Mouse (Mus musculus) midbrain, embryonic 14.5 days (tissue): ENCODE results near the gene Tpcn1. TPM values are rescaled to one million over a fixed set of nuclear protein-coding genes. Genes with fewer than 3 reads are reported as not detected.

ENCODE experiments used
- ATAC-seq: fragments of 200-750 bp; cut with Nextera tagmentation; 2 replicates; pipeline ENCODE4 v1.8.0; 2017; ENCODE audit warnings: moderate number of reproducible peaks, moderate library complexity; ENCODE audit not compliant: low FRiP score, low TSS enrichment
- DNase-seq: peaks from one replicate; pipeline ENCODE4 v3.0.0-alpha.2; 2015
- H3K27ac ChIP-seq: fragments of 300-500 bp; sonication (generic); replicated peaks from 2 replicates; pipeline ENCODE4 v1.5.1; 2014; ENCODE audit warnings: mild to moderate bottlenecking, low read depth, low read length, moderate library complexity
- H3K27me3 ChIP-seq: fragments of 300-500 bp; sonication (generic); 2 replicates; pipeline ENCODE4 v1.6.1; 2014; ENCODE audit warnings: low read length, control low read depth, mixed read lengths; ENCODE audit not compliant: control insufficient read depth, insufficient read depth
- H3K36me3 ChIP-seq: fragments of 300-500 bp; sonication (generic); 2 replicates; pipeline ENCODE4 v1.6.1; 2014; ENCODE audit warnings: low read length, control low read depth; ENCODE audit not compliant: control insufficient read depth, insufficient read depth
- H3K4me1 ChIP-seq: fragments of 300-500 bp; sonication (generic); 2 replicates; pipeline ENCODE4 v1.6.1; 2014; ENCODE audit warnings: mild to moderate bottlenecking, antibody characterized with exemption, low read length, control low read depth; ENCODE audit not compliant: control insufficient read depth, insufficient read depth
- H3K4me2 ChIP-seq: fragments of 300-500 bp; sonication (generic); 2 replicates; pipeline ENCODE4 v1.6.1; 2014; ENCODE audit warnings: mild to moderate bottlenecking, low read length, moderate library complexity
- H3K4me3 ChIP-seq: fragments of 300-500 bp; sonication (generic); replicated peaks from 2 replicates; pipeline ENCODE4 v1.5.1; 2014; ENCODE audit warnings: low read depth, low read length
- H3K9ac ChIP-seq: fragments of 300-500 bp; sonication (generic); replicated peaks from 2 replicates; pipeline ENCODE4 v1.6.1; 2014; ENCODE audit warnings: mild to moderate bottlenecking, low read length, moderate library complexity
- H3K9me3 ChIP-seq: fragments of 300-500 bp; sonication (generic); 2 replicates; pipeline ENCODE4 v1.6.1; 2016; ENCODE audit warnings: low read length, control low read depth, mixed read lengths; ENCODE audit not compliant: control insufficient read depth
- WGBS: fragments of 180-500 bp; shearing (Covaris S2); extraction: QIAGEN DNeasy Blood & Tissue Kit; methylation state at CpG from one replicate; pipeline ENCODE4 v1.1.7; 2014; 5-methylcytosine and 5-hydroxymethylcytosine counted together
- polyA plus RNA-seq: library from polyadenylated mRNA; unstranded; fragments of >200 nt; fragmentation: Nextera tagmentation; extraction: Ambion mirVana; gene quantifications from 2 replicates; pipeline ENCODE4 v1.2.1, GENCODE M21; 2014

Tpcn1 gene
- polyA plus RNA-seq, 1 experiment from 2014 or later = 12.2 TPM

DNA sequence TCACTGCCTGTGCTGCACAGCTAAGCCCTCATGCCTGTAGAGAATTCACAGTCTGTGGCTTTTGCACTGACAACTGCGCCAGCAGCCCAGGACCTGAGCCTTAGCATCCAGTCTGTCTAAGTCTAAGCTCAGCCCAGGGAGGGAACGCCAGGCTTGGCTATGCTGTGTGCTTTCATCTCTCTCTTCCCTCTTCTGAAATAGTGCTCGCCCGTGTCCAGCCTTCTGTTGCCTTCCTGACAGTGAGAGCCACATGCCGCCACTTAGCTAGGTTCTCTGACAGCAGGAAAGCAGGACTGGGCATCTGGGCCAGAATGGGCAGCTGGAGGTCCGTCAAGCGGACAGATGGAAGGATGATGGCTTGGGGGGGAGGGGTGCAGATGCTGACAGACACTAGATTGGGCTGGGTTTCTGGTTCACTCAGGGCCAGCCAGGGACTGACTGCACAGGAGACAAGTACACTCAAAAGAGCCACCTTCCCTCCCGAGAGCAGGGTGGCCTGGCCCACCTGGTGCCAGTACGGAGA, 94.5 kb downstream of the Tpcn1 start:
- no peak overlapping the region for H3K4me2 ChIP-seq
- no peak for ATAC-seq
- no peak overlapping the region for H3K9ac ChIP-seq

DNA sequence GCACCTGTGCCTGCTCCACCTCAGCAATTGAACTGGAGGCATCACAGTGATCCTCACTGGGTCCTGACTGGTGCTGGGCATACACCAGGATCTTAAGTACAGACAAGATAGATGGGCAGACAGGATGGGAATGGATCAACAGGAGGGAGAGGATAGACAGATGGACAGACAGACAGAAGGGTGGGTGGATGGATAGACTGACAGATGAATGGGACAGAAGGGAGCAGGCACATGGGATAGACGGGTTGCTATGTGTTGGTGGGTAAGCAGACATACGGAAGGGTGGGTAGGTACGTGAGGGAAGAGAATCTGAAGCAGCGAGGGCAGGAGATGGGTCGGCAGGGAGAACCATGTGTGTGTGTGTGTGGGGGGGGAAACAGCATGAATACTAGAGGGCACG, 95.0 kb downstream of the Tpcn1 start:
- Histone ChIP-seq H3K4me3 (no peak overlapping the region), H3K4me2 (no peak overlapping the region), H3K27ac (no peak overlapping the region), H3K9ac (no peak overlapping the region), H3K36me3 (peaks cover 21% of the 10 kb centered on the region; the same call in 1 of the 2 replicates), H3K9me3 (no peaks in the 10 kb centered on the region), H3K4me1 (no peaks in the 10 kb centered on the region), H3K27me3 (no peaks in the 10 kb centered on the region)
- DNase-seq (no peak), ATAC-seq (no peak)
- WGBS = 95% methylated on average over 6 of the region's 6 CpGs

More for the DNA sequence above, 94.5 kb downstream of the Tpcn1 start:
- Histone ChIP-seq H3K4me1 (no peaks in the 10 kb centered on the region), H3K27ac (no peak overlapping the region), H3K9me3 (no peaks in the 10 kb centered on the region), H3K27me3 (no peaks in the 10 kb centered on the region), H3K36me3 (peaks cover 25% of the 10 kb centered on the region), H3K4me3 (no peak overlapping the region)
- 79% methylated on average over 9 of the region's 9 CpGs for WGBS
- DNase-seq = no peak

DNA sequence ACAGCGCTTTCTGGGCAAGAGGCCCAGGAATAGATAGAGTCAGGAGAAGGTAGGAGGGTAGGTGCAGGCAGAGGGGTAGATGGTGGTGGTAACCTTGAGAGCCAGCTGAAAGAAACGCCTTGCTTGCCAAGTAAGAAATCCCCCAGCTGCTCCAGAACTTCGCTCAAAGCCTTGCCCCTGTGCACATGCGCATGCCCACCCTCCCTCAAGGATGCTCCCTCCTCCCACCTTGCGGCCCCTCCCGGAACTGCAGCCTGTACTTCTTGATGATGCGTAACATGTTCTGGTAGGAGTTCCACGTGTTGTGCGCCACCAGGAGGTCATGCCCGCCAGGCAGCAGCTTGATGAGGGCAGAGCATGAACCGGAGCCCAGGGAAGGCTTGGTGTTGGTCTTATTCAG, 96.0 kb downstream of the Tpcn1 start:
- Histone ChIP-seq H3K27ac (no peak overlapping the region), H3K9me3 (no peaks in the 10 kb centered on the region)
- peak; percentile 56 for DNase-seq

DNA sequence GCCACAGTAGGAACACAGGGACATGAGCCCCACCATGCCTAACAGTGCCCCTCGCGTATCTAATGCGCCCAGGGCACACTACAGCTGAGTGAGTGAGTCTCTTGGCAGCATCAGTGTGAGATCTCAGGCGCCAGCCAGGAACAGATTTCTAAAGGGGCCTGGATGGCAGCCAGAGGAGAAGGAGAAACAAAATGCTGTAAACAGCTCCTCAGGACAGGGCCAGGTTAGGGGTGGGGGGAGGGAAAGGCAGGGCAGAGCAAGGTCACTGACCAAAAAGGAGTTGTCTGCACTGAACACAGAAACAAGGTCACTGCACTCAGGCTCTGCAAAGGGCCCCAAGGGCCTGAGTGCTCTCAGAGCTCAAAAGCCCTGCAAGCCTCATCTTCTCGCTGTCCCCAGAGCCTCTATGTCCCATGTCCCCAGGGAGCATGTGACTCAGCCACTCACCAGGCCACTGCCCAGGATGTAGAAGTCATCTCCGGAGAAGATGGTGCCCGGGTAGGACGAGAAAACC, 97.7 kb downstream of the Tpcn1 start:
- Histone ChIP-seq H3K4me2 (no peak overlapping the region), H3K9ac (no peak overlapping the region), H3K4me1 (no peaks in the 10 kb centered on the region), H3K9me3 (no peaks in the 10 kb centered on the region), H3K36me3 (peaks cover 36% of the 10 kb centered on the region), H3K27me3 (no peaks in the 10 kb centered on the region), H3K4me3 (no peak overlapping the region), H3K27ac (0 out of 2 replicates have a peak overlapping the region, but pooled peaks have one; percentile 26)
- no peak for ATAC-seq
- DNase-seq = peak; percentile 52
- WGBS = 87% methylated on average over 8 of the region's 8 CpGs

More for the DNA sequence above, 96.0 kb downstream of the Tpcn1 start:
- H3K36me3 ChIP-seq = peaks cover 26% of the 10 kb centered on the region
- H3K4me1 ChIP-seq = no peaks in the 10 kb centered on the region
- H3K4me2 ChIP-seq = no peak overlapping the region
- no peaks in the 10 kb centered on the region for H3K27me3 ChIP-seq
- ATAC-seq = no peak
- 67% methylated on average over 11 of the region's 11 CpGs for WGBS
- no peak overlapping the region for H3K4me3 ChIP-seq
- no peak overlapping the region for H3K9ac ChIP-seq

DNA sequence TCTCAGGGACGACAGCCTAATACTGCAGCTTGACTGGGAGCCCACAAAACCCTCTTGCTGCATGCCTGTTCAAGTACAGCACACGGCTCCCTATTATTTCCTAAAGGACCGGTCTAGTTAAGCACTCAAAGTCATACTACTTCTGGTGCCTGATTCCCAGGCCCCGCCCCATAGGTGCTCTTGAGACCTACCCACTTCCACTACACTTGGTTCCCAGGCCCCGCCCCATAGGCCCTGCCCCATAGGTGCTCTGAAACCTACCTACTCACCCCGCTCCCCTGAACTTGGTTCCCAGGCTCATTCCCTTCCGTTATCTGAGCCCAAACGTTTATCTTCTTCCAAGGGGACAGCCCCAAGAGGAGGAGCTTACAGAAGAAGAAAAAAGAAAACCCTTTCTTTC, 100.6 kb downstream of the Tpcn1 start:
- H3K27ac ChIP-seq = no peak overlapping the region
- DNase-seq (no peak), ATAC-seq (no peak)
- no peak overlapping the region for H3K4me2 ChIP-seq
- WGBS = 91% methylated on average over 8 of the region's 8 CpGs
- H3K27me3 ChIP-seq = no peaks in the 10 kb centered on the region
- H3K4me3 ChIP-seq = no peak overlapping the region
- no peak overlapping the region for H3K9ac ChIP-seq
- H3K4me1 ChIP-seq = no peaks in the 10 kb centered on the region
- no peaks in the 10 kb centered on the region for H3K9me3 ChIP-seq
- H3K36me3 ChIP-seq = peaks cover 45% of the 10 kb centered on the region

Other genes starting within 250 kb of the Tpcn1 start
- 34.1 and 44.9 TPM in 2 replicates for gene Lhx5, start 157.0 kb downstream of the Tpcn1 start, polyA plus RNA-seq
- 6.0 TPM in 2 replicates for gene Sdsl, start 115.9 kb downstream of the Tpcn1 start, polyA plus RNA-seq
- 0.55 TPM in 1 of 2 replicates, not detected in the other for gene Sds, start 112.1 kb downstream of the Tpcn1 start, polyA plus RNA-seq
- 24.7 and 26.1 TPM in 2 replicates for gene Plbd2, start 85.0 kb downstream of the Tpcn1 start, polyA plus RNA-seq
- gene Slc8b1, start 77.5 kb downstream of the Tpcn1 start, polyA plus RNA-seq = 0.85 and 1.5 TPM in 2 replicates
- 1.4 and 1.7 TPM in 2 replicates for gene Iqcd, start 343 bp upstream of the Tpcn1 start, polyA plus RNA-seq
- gene Rita1, start 23.9 kb upstream of the Tpcn1 start, polyA plus RNA-seq = 20.6 and 25.5 TPM in 2 replicates
- gene Ddx54, start 24.1 kb upstream of the Tpcn1 start, polyA plus RNA-seq = 29.4 and 31.9 TPM in 2 replicates
- 0.32 TPM in 1 of 2 replicates, not detected in the other for gene Cfap73, start 45.6 kb upstream of the Tpcn1 start, polyA plus RNA-seq
- gene Rasal1, start 60.1 kb upstream of the Tpcn1 start, polyA plus RNA-seq = 0.84 and 1.3 TPM in 2 replicates
- 50.0 and 61.4 TPM in 2 replicates for gene Dtx1, start 123.3 kb upstream of the Tpcn1 start, polyA plus RNA-seq
- gene Oas2, start 161.2 kb upstream of the Tpcn1 start, polyA plus RNA-seq = 0.43 TPM in 1 of 2 replicates, not detected in the other
- 1.1 TPM in 2 replicates for gene Oas3, start 189.0 kb upstream of the Tpcn1 start, polyA plus RNA-seq
- 0.12 and 0.23 TPM in 2 replicates for gene Oas1e, start 206.9 kb upstream of the Tpcn1 start, polyA plus RNA-seq
- 0.22 and 0.36 TPM in 2 replicates for gene Oas1c, start 223.8 kb upstream of the Tpcn1 start, polyA plus RNA-seq